Mouse (Mus musculus): ENCODE measurements around the gene Wdr25. TPM values are rescaled to one million over a fixed set of nuclear protein-coding genes. Genes with fewer than 3 reads are reported as not detected.

Gene Wdr25
- total RNA-seq, 2 experiments from 2014 or later = 3.1 to 4.8 TPM

GRCm38 (mm10) chr12:109068167-109068653 lies 174.8 kb downstream of the Wdr25 start, which contains the start of gene Begain:
Gene Begain, minus strand, starts transcription at chr12:109068217.
- DNase-seq = no peak

- no peak for DNase-seq
Observed at GRCm38 (mm10) chr12:109068738-109069137, 175.3 kb downstream of the Wdr25 start.

GRCm38 (mm10) chr12:109069751-109070150 lies 176.3 kb downstream of the Wdr25 start:
- no peak for DNase-seq

- no peak for DNase-seq
Observed at GRCm38 (mm10) chr12:109071248-109071647, 177.8 kb downstream of the Wdr25 start.

- DNase-seq = no peak
Observed at GRCm38 (mm10) chr12:109074106-109074505, 180.7 kb downstream of the Wdr25 start.

GRCm38 (mm10) chr12:109074777-109075285 lies 181.4 kb downstream of the Wdr25 start:
- DNase-seq = no peak

GRCm38 (mm10) chr12:109077036-109077435 lies 183.6 kb downstream of the Wdr25 start:
- DNase-seq = no peak

Other genes with a start within 250 kb of the Wdr25 start
- gene Degs2, start 191.3 kb upstream of the Wdr25 start, total RNA-seq (2021) = under 1 TPM in 1 of 2 experiments, not detected in 1; 0.19 TPM
- gene Yy1, start 100.7 kb upstream of the Wdr25 start, total RNA-seq (2021) = 10 to 100 TPM; 23.9 to 25.4 TPM
- gene Slc25a29, start 57.7 kb upstream of the Wdr25 start, total RNA-seq (2021) = 1 to 10 TPM; 6.4 to 9.2 TPM
- 1 to 10 TPM; 5.8 to 6.3 TPM for gene Slc25a47, start 57.6 kb upstream of the Wdr25 start, total RNA-seq (2021)
- gene Wars, start 543 bp downstream of the Wdr25 start, total RNA-seq (2021) = 10 to 100 TPM; 23.4 to 27.2 TPM
- gene Begain, start 174.6 kb downstream of the Wdr25 start, total RNA-seq (2021) = under 1 TPM; 0.43 to 0.69 TPM

Data from gastrocnemius, postnatal 25 days (tissue).